Mouse (Mus musculus): ENCODE data around the gene Thbs3.

The Thbs3 gene

DNA sequence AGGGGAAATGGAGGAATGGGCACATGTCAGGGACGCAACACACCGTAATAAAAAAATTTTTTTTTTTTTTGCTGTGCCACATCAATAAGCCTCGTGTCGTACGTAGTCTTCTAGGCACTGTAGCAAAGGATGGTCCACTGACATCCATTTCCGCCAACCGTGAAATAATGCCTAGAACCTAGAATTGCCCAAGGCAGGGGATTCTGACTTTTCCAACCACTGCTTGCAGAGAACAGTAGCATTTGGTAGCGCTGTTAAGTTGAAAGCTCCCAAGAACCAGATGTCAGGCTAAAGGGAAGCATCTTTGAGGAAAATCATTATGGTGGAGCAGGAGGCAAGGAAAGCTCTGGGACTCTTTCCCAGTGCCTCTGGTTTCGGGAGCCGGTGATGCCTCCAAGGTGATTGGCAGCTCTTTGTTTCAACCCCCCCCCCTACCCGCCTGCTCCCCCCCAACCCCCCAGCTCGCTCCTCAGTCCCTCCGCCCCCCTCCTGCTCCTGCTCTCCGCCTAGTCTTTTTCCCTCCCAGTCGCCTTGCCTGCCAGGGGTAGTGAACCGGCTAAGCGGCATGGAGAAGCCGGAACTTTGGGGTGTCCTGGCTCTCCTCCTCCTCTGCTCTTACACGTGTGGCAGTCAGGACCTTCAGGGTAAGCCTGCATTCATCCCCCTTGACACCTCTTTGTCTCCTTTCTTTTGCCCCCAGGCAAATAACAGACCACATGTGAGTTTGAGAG is at the start of gene Thbs3:
Gene Thbs3, plus strand, starts transcription at position 500 of the 731 bp plus-strand sequence.
- DNase-seq, result no peak

DNA sequence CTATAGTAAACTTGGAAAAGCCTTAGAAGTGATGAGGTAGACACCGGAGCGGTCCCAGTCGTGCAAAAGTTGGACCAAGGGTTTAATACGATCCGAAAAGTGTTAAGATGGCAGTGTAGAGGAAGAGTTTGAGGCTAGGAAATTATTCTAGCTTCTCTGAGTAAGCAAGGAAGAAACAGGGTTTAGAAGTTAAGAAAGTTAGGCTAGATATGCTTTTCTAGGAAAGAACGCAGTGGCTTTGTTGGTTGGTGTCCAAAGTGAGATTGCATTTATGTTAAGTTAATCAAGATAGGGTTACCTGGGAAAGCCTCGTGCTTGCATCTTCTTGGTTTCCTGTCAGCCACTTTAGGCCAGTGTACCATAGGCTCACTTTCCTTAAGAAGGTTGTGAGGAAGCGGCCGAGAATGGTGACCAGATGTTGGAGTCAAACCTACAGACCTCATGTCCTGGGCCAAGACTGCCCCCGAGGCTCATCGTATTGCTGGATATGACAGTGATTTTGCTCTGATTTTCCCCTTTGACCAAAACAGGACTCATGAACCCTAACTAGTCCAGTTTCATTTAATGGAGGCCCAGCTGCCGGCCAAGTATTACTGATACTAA is 49.6 kb upstream of the Thbs3 start:
- DNase-seq, result no peak

DNA sequence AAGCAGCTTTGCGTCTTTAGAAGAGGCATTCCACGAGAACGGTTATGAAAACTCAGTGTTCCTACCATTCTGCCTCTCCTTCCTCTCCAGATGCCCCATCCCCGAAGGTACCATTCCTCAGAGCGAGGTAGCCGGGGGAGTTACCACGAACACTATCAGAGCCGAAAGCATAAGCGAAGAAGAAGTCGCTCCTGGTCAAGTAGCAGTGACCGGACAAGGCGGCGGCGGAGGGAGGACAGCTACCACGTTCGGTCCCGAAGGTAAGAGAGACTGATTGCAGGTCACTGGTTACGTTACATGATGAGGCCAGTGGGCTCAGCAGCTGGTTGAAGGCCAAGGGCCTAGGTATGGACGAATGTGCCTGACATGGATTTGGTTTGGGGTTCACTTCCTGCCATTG is 48.0 kb upstream of the Thbs3 start:
- DNase-seq, result no peak

- DNase-seq, result no peak
Observed at GRCm38 (mm10) chr3:89174844-89175243, 40.1 kb upstream of the Thbs3 start.

DNA sequence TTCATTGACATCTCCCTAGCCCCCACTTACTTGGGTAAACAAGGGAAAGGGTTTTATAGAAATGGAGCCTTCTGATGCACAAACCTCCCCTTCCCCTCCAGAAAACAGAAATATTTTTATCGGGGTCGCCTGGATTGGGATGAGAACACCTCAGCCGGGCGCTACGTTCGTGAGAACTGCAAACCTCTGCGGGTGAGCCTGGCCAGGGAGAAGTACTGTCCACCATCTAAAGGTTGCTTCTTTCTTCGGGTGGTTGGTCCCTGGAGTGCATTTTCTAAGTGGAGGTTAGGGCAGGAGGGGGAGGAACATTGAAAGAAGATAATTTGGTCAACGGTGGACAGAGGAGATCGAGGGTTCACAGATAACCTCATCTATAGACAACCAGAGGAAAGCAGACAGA is 39.4 kb upstream of the Thbs3 start:
- no peak for DNase-seq

DNA sequence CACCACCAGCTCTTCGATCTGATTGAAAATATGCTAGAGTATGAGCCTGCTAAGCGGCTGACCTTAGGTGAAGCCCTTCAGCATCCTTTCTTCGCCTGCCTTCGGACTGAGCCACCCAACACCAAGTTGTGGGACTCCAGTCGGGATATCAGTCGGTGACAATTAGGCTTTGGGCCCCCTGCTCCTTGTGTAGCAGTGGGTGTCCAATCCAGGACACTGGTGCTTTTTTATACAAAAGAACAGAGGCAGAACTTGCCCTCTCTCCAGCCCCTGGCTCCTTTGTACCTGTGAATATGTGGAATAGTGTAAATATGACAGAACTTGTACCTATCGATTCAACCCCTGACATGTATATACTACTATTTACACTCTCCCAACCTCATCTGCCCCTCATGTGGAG is 38.6 kb upstream of the Thbs3 start:
- DNase-seq, result no peak

DNA sequence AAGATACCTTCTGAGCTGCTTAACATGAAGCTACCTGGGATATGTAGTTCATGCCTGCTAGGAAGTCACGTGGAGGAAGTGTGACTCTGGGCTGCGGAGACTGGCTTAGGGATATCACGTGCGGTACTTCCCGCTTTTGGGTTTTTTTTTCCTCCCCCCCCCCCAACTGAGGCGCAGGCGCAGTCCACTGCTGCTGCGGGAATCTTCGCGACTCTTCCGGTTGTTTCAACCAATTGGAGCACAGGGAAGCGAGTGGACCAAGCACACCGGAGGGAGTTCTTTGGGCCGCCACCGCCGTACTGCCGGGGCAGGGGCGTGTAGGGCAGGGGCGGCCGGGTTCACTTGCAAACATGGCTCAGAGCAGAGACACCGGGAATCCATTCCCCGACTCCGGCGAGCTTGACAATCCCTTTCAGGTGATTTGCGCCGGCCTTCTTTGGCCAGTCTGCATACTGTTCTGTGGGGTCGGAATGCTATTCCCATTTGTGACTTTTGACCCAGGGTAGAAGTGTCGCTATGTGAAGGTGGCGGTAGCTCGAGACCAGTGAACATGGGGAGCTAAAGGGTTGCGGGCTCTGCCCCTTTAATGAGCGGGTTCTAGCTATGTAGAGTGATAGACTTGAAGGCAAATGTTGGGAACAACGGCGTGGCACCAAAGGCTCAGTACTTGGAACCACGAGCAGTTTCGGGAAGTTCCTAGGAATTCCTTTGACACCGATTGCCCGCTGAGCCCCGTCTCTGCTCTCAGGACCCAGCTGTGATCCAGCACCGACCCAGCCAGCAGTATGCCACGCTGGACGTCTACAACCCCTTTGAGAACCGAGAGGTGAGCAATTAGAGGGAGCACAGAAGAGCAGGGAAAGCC is 37.5 kb upstream of the Thbs3 start, which contains the start of gene Scamp3:
Gene Scamp3, plus strand, starts transcription at position 232 of the 865 bp plus-strand sequence.
- peak; percentile 84 for DNase-seq

DNA sequence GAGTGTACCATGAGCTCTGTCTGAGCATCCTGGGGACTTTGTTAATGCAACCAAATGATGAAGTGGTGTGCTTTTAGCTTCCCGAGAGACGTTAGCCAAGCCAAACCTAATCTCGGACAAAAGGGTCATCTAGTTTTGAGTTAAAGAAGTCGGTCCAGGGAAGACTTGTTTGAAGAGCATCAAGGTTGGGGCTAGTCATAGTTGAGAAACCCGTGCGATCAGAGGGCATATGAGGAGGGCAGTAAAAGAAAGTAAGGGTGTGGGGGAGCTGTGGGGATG is 36.9 kb upstream of the Thbs3 start:
- DNase-seq, result no peak

DNA sequence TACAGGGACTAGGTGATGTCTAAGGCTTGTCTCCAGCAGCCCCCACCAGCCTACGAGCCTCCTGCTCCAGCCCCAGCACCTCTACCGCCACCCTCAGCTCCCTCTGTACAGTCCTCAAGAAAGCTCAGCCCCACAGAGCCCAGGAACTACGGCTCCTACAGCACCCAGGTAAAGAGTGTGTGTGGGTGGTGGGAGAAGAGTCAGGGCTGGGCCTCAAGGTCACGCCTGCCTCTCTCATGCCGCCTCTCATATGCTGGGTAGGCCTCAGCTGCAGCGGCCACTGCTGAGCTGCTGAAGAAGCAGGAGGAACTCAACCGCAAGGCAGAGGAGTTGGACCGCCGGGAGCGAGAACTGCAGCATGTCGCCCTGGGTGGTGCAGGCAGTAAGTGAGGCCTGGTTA is 35.9 kb upstream of the Thbs3 start:
- no peak for DNase-seq

GRCm38 (mm10) chr3:89181749-89182500 is 33.1 kb upstream of the Thbs3 start:
- no peak for DNase-seq

- no peak for DNase-seq
Observed at GRCm38 (mm10) chr3:89182531-89183057, 32.4 kb upstream of the Thbs3 start.

DNA sequence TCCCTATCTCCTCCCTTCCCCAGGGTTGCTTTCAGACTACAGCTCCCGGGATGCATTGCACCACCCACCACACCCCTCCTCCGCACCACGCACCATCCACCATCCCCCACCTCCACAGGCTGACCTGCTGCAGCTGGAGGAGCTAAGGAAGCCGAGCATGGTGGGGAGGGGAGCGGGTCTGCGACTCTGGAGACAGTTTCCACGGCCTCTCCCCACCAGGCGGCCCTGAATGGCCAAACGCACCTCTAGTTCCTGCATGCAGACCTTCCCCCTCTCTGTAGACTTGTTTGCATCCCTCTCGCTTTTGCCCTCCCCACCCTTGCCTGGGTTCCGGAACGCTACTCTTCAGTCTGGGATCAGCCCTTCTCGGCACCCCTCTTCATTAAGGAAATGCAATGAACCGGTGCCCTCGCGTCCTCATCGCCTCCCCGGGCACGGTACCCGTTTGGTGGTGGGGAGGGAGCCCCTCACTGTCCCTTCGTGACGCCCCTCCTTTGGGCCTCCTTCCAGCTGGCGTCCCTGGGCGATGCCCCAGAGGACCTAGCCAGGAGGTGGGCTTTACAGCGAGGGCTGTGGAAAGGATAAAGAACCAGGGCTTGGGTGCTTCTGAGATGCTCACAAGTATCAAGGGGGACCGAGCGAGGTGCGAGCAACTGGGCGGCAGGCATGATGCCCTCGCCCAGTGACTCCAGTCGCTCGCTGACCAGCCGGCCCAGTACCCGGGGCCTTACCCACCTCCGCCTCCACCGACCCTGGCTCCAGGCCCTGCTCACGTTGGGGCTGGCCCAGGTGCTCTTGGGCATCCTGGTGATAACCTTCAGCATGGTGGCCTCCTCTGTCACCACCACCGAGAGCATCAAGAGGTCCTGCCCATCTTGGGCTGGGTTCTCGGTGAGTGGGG is 31.7 kb upstream of the Thbs3 start, which contains the start of gene Fam189b:
Gene Fam189b, plus strand, starts transcription at position 86 of the 901 bp plus-strand sequence.
- peak; percentile 78 for DNase-seq

DNA sequence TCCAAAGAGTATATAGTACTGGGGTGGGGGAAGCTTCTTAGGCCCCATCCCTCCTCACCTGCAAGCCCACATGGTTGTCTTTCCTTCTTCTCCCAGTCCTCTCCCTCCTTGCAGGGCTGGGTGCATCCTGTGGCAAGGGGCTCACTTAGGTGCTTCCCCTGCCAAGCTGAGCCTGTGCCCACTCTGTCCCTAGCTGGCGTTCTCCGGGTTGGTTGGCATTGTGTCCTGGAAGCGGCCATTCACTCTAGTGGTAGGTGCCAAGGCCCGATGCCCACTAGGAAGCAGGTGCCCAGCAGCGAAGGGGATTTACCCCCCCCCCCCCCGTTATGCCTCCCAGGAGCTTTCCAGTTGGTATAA is 31.0 kb upstream of the Thbs3 start:
- no peak for DNase-seq

DNA sequence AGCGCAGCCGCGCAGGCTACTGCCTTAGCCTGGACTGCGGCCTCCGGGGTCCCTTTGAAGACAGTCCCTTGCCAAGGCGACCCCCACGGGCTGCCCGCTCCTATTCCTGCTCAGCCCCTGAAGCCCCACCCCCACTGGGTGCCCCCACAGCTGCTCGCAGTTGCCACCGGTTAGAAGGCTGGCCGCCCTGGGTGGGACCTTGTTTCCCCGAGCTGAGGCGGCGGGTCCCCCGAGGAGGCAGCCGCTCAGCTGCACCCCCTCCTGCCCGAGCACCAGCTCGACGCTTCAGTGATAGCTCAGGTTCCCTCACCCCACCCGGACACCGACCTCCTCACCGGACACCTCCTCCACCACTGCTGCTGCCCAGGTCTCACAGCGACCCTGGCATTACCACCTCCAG is 27.8 kb upstream of the Thbs3 start:
- no peak for DNase-seq

- no peak for DNase-seq
Observed at GRCm38 (mm10) chr3:89187690-89188477, 27.1 kb upstream of the Thbs3 start.

GRCm38 (mm10) chr3:89188478-89188875 is 26.5 kb upstream of the Thbs3 start:
- DNase-seq, result no peak

- no peak for DNase-seq
Observed at GRCm38 (mm10) chr3:89190436-89190835, 24.5 kb upstream of the Thbs3 start.

GRCm38 (mm10) chr3:89193351-89193750 is 21.6 kb upstream of the Thbs3 start:
- no peak for DNase-seq

DNA sequence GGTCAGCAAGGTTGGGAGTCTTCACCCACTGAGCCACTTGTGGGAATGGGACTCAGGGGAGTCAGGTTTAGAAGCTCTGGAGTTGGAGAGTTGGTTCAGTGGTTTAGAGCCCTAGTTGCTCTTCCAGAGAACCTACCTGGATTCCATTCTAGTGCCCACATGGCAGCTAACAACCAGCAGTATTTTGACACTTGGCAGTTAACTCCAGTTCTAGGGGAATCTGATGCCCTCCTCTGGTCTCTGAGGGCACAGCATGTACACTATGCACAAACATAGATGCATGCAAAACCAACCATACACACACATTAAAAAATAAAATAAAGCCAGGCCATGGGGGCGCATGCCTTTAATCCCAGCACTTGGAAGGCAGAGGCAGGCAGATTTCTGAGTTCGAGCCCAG is 21.1 kb upstream of the Thbs3 start:
- DNase-seq, result peak; percentile 39

- peak; percentile 88 for DNase-seq
Observed at GRCm38 (mm10) chr3:89195979-89196877, 18.8 kb upstream of the Thbs3 start.

Measured in kidney, adult 18-20 months (tissue).